Mouse (Mus musculus) CD4-positive, CD25-positive, alpha-beta regulatory T cell, adult 2 months (primary cell): ENCODE measurements around the gene Fam234b.
A peak's percentile ranks its signal among the peaks of the same experiment; 100 is the strongest.

Experiments used
- DNase-seq: peaks from one replicate; pipeline ENCODE4 v3.0.0-alpha.2; 2012; ENCODE audit warnings: low read depth, low spot score

The Fam234b gene

GRCm38 (mm10) chr6:135182925-135183324, 14.9 kb upstream of the Fam234b start:
- DNase-seq: peak; percentile 11

- DNase-seq: no peak
Observed at GRCm38 (mm10) chr6:135183961-135184360, 13.8 kb upstream of the Fam234b start.

- no peak for DNase-seq
Observed at GRCm38 (mm10) chr6:135187076-135187917, 10.5 kb upstream of the Fam234b start.

GRCm38 (mm10) chr6:135188629-135189028, 9.1 kb upstream of the Fam234b start:
- DNase-seq: no peak

GRCm38 (mm10) chr6:135190122-135190521, 7.7 kb upstream of the Fam234b start:
- DNase-seq: no peak

GRCm38 (mm10) chr6:135191906-135192305, 5.9 kb upstream of the Fam234b start:
- DNase-seq: no peak

GRCm38 (mm10) chr6:135192993-135193392, 4.8 kb upstream of the Fam234b start:
- no peak for DNase-seq

- no peak for DNase-seq
Observed at GRCm38 (mm10) chr6:135193733-135194132, 4.0 kb upstream of the Fam234b start.

- DNase-seq: no peak
Observed at GRCm38 (mm10) chr6:135194907-135195306, 2.9 kb upstream of the Fam234b start.

GRCm38 (mm10) chr6:135196707-135197106, 1.1 kb upstream of the Fam234b start:
- DNase-seq: no peak

GRCm38 (mm10) chr6:135197446-135197845, 331 bp upstream of the Fam234b start:
- DNase-seq: no peak

- DNase-seq: no peak
Observed at GRCm38 (mm10) chr6:135198726-135199125, 949 bp downstream of the Fam234b start.

GRCm38 (mm10) chr6:135200122-135200957, 2.6 kb downstream of the Fam234b start:
- DNase-seq: no peak

- no peak for DNase-seq
Observed at GRCm38 (mm10) chr6:135202668-135203067, 4.9 kb downstream of the Fam234b start.

- no peak for DNase-seq
Observed at GRCm38 (mm10) chr6:135203737-135204136, 6.0 kb downstream of the Fam234b start.

GRCm38 (mm10) chr6:135204869-135205268, 7.1 kb downstream of the Fam234b start:
- no peak for DNase-seq

- no peak for DNase-seq
Observed at GRCm38 (mm10) chr6:135205802-135206201, 8.0 kb downstream of the Fam234b start.

- no peak for DNase-seq
Observed at GRCm38 (mm10) chr6:135206909-135207308, 9.1 kb downstream of the Fam234b start.

GRCm38 (mm10) chr6:135211169-135211568, 13.4 kb downstream of the Fam234b start:
- no peak for DNase-seq

GRCm38 (mm10) chr6:135212666-135213065, 14.9 kb downstream of the Fam234b start:
- DNase-seq: no peak

GRCm38 (mm10) chr6:135218330-135218729, 20.6 kb downstream of the Fam234b start:
- peak; percentile 49 for DNase-seq

GRCm38 (mm10) chr6:135219916-135220315, 22.1 kb downstream of the Fam234b start:
- no peak for DNase-seq
